Mouse (Mus musculus): ENCODE measurements around the gene Amdhd2. TPM values are rescaled to one million over a fixed set of nuclear protein-coding genes. Genes with fewer than 3 reads are reported as not detected.

The Amdhd2 gene
- polyA plus RNA-seq, 1 experiment from 2014 or later: 31.5 TPM

DNA sequence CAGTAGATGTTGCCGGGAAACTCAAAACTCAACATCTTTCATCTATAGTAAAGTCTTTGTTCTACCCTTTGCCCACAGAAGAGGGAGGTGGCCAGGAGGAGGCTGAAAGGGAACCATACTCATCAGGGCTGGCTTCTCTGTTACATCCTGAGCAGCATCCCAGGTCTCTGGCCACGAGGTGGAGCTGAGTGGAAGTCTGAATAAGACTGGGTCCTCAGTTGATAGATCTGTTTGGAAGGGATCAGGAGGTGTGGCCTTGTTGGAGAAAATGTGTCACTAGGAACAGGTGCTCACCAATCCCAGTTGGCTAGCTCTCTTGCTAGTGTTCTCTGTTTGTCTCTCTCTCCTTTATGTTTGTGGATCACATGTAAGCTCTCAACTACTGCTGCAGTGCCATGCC is 31.8 kb upstream of the Amdhd2 start:
- Histone ChIP-seq H3K27ac (replicated peaks) (no peak overlapping the region), H3K4me2 (replicated peaks) (no peak overlapping the region), H3K4me3 (no peak overlapping the region), H3K9me3 (no peaks in the 10 kb centered on the region), H3K4me1 (0 out of 2 replicates have a peak, but pooled peaks cover under 1% of the 10 kb centered on the region), H3K27me3 (no peaks in the 10 kb centered on the region), H3K36me3 (no peaks in the 10 kb centered on the region), H3K9ac (replicated peaks) (no peak overlapping the region)
- ATAC-seq (replicated peaks): no peak
- WGBS: 68% methylated on average over 2 of the region's 2 CpGs

- Histone ChIP-seq H3K27me3 (no peaks in the 10 kb centered on the region), H3K27ac (replicated peaks) (no peak overlapping the region), H3K4me3 (no peak overlapping the region), H3K4me2 (replicated peaks) (no peak overlapping the region), H3K36me3 (no peaks in the 10 kb centered on the region), H3K9ac (replicated peaks) (no peak overlapping the region), H3K9me3 (no peaks in the 10 kb centered on the region), H3K4me1 (no peaks in the 10 kb centered on the region)
- no peak for ATAC-seq (replicated peaks)
- 87% methylated on average over 5 of the region's 5 CpGs for WGBS
These were observed 30.2 kb upstream of the Amdhd2 start for GRCm38 (mm10) chr17:24193769-24194168.

DNA sequence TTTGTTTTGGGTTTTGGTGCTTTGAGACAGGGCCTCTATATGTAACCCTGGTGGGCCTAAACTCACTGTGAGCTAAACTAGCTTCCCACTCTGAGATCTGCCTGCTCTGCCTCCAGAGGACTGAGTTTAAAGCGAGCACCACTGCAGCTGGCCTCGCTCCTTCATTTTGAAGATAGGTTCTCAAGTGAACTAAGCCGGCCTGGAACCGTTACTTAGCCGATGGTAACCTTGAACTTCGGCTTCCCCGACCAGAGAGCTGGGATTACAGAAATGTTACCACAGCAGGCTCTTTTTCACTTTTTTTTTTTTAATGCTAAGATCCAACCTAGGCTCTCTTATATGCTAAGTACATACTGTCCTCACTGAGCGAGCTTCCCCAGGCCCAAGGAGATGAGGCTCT is 29.7 kb upstream of the Amdhd2 start:
- no peak overlapping the region for H3K27ac ChIP-seq (replicated peaks)
- ATAC-seq (replicated peaks): no peak
- H3K9me3 ChIP-seq: no peaks in the 10 kb centered on the region
- H3K4me2 ChIP-seq (replicated peaks): no peak overlapping the region
- H3K27me3 ChIP-seq: no peaks in the 10 kb centered on the region
- no peaks in the 10 kb centered on the region for H3K36me3 ChIP-seq
- 87% methylated on average over 8 of the region's 8 CpGs for WGBS
- no peaks in the 10 kb centered on the region for H3K4me1 ChIP-seq
- H3K9ac ChIP-seq (replicated peaks): no peak overlapping the region
- H3K4me3 ChIP-seq: no peak overlapping the region

- Histone ChIP-seq H3K9me3 (no peaks in the 10 kb centered on the region), H3K27me3 (no peaks in the 10 kb centered on the region), H3K4me2 (replicated peaks) (no peak overlapping the region), H3K36me3 (no peaks in the 10 kb centered on the region), H3K27ac (replicated peaks) (no peak overlapping the region), H3K4me3 (no peak overlapping the region), H3K9ac (replicated peaks) (no peak overlapping the region), H3K4me1 (no peaks in the 10 kb centered on the region)
- WGBS: 82% methylated on average over 8 of the region's 8 CpGs
- no peak for ATAC-seq (replicated peaks)
These were observed 29.3 kb upstream of the Amdhd2 start for GRCm38 (mm10) chr17:24192848-24193247.

DNA sequence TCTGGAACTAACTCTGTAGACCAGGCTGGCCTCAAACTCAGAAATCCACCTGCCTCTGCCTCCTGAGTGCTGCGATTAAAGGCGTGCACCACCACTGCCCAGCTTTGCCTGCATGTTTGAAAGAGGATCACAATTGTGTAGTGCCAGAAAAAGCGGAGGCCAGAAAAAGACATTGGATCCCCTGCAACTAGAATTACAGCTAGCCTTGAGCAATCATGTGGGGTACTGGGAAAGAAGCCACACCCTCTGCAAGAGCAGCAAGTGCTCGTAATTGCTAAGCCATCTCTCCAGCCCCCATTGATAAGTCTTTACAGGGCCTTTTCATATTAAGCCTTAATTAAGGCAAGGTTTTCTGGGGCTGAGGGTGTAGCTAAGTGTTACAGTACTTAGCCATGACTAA is 27.9 kb upstream of the Amdhd2 start:
- no peak for ATAC-seq (replicated peaks)
- H3K27me3 ChIP-seq: no peaks in the 10 kb centered on the region
- no peaks in the 10 kb centered on the region for H3K9me3 ChIP-seq
- H3K27ac ChIP-seq (replicated peaks): no peak overlapping the region
- no peaks in the 10 kb centered on the region for H3K36me3 ChIP-seq
- H3K4me1 ChIP-seq: no peaks in the 10 kb centered on the region
- H3K4me2 ChIP-seq (replicated peaks): no peak overlapping the region
- WGBS: 63% methylated on average over 4 of the region's 4 CpGs
- H3K4me3 ChIP-seq: no peak overlapping the region
- no peak overlapping the region for H3K9ac ChIP-seq (replicated peaks)

- Histone ChIP-seq H3K27me3 (no peaks in the 10 kb centered on the region), H3K27ac (replicated peaks) (no peak overlapping the region), H3K4me1 (no peaks in the 10 kb centered on the region), H3K9ac (replicated peaks) (no peak overlapping the region), H3K36me3 (0 out of 2 replicates have a peak, but pooled peaks cover 2% of the 10 kb centered on the region), H3K9me3 (no peaks in the 10 kb centered on the region), H3K4me3 (no peak overlapping the region), H3K4me2 (replicated peaks) (no peak overlapping the region)
- ATAC-seq (replicated peaks): no peak
- 83% methylated on average over 2 of the region's 2 CpGs for WGBS
These were observed 27.4 kb upstream of the Amdhd2 start for GRCm38 (mm10) chr17:24190934-24191333.

- H3K4me2 ChIP-seq (replicated peaks): no peak overlapping the region
- ATAC-seq (replicated peaks): no peak
- H3K4me1 ChIP-seq: peaks cover 10% of the 10 kb centered on the region
- no peak overlapping the region for H3K9ac ChIP-seq (replicated peaks)
- H3K9me3 ChIP-seq: no peaks in the 10 kb centered on the region
- no peak overlapping the region for H3K27ac ChIP-seq (replicated peaks)
- no peaks in the 10 kb centered on the region for H3K36me3 ChIP-seq
- no peaks in the 10 kb centered on the region for H3K27me3 ChIP-seq
- no peak overlapping the region for H3K4me3 ChIP-seq
- WGBS: 83% methylated on average over 3 of the region's 3 CpGs
These were observed 10.7 kb upstream of the Amdhd2 start for GRCm38 (mm10) chr17:24174259-24174658.

DNA sequence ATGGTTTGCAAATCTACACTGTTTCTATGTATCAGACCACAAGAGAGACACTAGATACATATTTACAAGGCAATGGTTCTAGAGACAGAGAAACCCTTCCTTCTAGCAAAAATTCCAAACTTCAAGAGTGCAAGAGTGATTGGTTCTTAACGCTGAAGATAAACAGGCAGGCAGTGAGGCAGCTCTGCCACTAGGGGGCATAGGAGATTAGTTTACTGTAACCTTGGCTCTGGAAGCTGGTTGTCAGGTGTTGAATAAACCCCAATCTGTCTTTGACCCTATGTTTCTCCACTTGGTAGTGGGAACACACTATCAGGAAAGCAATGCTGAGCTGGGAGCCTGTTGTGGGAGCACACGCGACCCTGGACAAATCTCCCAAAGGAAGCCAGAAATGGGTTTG is 9.9 kb upstream of the Amdhd2 start:
- no peak overlapping the region for H3K9ac ChIP-seq (replicated peaks)

GRCm38 (mm10) chr17:24171738-24172137 is 8.2 kb upstream of the Amdhd2 start:
- Histone ChIP-seq H3K27ac (replicated peaks) (no peak overlapping the region), H3K4me2 (replicated peaks) (no peak overlapping the region), H3K4me1 (peaks cover 30% of the 10 kb centered on the region), H3K36me3 (peaks cover 6% of the 10 kb centered on the region; the same call in 1 of the 2 replicates), H3K4me3 (no peak overlapping the region), H3K9me3 (no peaks in the 10 kb centered on the region), H3K27me3 (no peaks in the 10 kb centered on the region), H3K9ac (replicated peaks) (no peak overlapping the region)
- WGBS: 82% methylated on average over 4 of the region's 4 CpGs
- ATAC-seq (replicated peaks): no peak

More for the DNA sequence above, 9.9 kb upstream of the Amdhd2 start:
- Histone ChIP-seq H3K36me3 (no peaks in the 10 kb centered on the region), H3K4me3 (no peak overlapping the region), H3K27me3 (no peaks in the 10 kb centered on the region), H3K9me3 (no peaks in the 10 kb centered on the region), H3K4me2 (replicated peaks) (no peak overlapping the region), H3K27ac (replicated peaks) (no peak overlapping the region), H3K4me1 (peaks cover 13% of the 10 kb centered on the region)
- no peak for ATAC-seq (replicated peaks)
- 5% methylated on average over 3 of the region's 3 CpGs for WGBS

DNA sequence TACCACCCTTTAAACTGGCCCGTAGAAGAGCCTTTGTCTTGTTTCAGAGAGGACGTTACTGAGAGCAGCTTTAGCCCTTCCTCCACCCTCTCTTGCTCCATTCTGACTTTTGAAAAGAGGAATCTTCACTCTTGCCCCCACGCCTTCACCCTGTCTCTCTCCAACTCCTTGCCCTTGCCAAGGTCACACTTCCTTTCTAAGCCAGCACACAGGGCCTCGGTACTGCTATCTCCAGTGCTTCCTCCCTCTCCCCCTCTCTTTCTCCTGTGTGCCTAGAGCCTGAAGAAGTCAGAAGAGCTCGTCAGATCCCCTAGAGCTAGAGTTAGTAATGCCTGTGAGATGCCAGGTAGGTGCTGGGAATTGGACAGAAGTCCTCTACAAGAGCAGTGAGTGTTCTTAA is 7.2 kb upstream of the Amdhd2 start:
- Histone ChIP-seq H3K27ac (replicated peaks) (no peak overlapping the region), H3K27me3 (no peaks in the 10 kb centered on the region), H3K9me3 (no peaks in the 10 kb centered on the region), H3K4me2 (replicated peaks) (no peak overlapping the region), H3K36me3 (peaks cover 10% of the 10 kb centered on the region; the same call in 1 of the 2 replicates), H3K4me3 (no peak overlapping the region), H3K4me1 (peaks cover 33% of the 10 kb centered on the region), H3K9ac (replicated peaks) (no peak overlapping the region)
- WGBS: 77% methylated on average over 5 of the region's 5 CpGs
- ATAC-seq (replicated peaks): no peak

- peak overlapping the region; percentile 95 for H3K4me3 ChIP-seq
- peaks cover 37% of the 10 kb centered on the region for H3K4me1 ChIP-seq
- peaks cover 16% of the 10 kb centered on the region; the same call in 1 of the 2 replicates for H3K36me3 ChIP-seq
- no peaks in the 10 kb centered on the region for H3K27me3 ChIP-seq
- peak overlapping the region; percentile 91 for H3K4me2 ChIP-seq (replicated peaks)
- H3K27ac ChIP-seq (replicated peaks): peak overlapping the region; percentile 99
- H3K9ac ChIP-seq (replicated peaks): peak overlapping the region; percentile 96
- 72% methylated on average over 3 of the region's 3 CpGs for WGBS
- H3K9me3 ChIP-seq: no peaks in the 10 kb centered on the region
- no peak for ATAC-seq (replicated peaks)
These were observed 6.6 kb upstream of the Amdhd2 start for GRCm38 (mm10) chr17:24170125-24170524.

GRCm38 (mm10) chr17:24169317-24170065 is 5.9 kb upstream of the Amdhd2 start, which contains the start of gene Atp6v0c:
Gene Atp6v0c (minus strand): TSS chr17:24169702.
- Histone ChIP-seq H3K4me1 (peaks cover 37% of the 10 kb centered on the region), H3K36me3 (peaks cover 16% of the 10 kb centered on the region; the same call in 1 of the 2 replicates), H3K27ac (replicated peaks) (peak within 1 kb of the TSS; percentile 99), H3K4me2 (replicated peaks) (peak within 1 kb of the TSS; percentile 91), H3K27me3 (no peaks in the 10 kb centered on the region), H3K4me3 (peak within 1 kb of the TSS; percentile 95), H3K9me3 (no peaks in the 10 kb centered on the region), H3K9ac (replicated peaks) (peak within 1 kb of the TSS; percentile 96)
- WGBS: under 1% methylated on average over 54 of the region's 58 CpGs
- ATAC-seq (replicated peaks): peak; percentile 91
